Mouse (Mus musculus) intestine, postnatal 0 days (tissue): ENCODE measurements around the gene Tnfsfm13. TPM values are rescaled to one million over a fixed set of nuclear protein-coding genes. Genes with fewer than 3 reads are reported as not detected.
A peak's percentile ranks its signal among the peaks of the same experiment; 100 is the strongest.
"Not testable (repeated sequence)": the region's sequence is repeated elsewhere in the genome, so short reads cannot be mapped to it uniquely, and the experiment has no call there.

Experiments used
- ATAC-seq: fragments of 200-750 bp; cut with Nextera tagmentation; 2 replicates; pipeline ENCODE4 v1.8.0; 2017; ENCODE audit warnings: mild to moderate bottlenecking, moderate TSS enrichment, moderate library complexity
- H3K27ac ChIP-seq: fragments of 300-500 bp; sonication (generic); 2 replicates; pipeline ENCODE4 v1.5.1; 2014; ENCODE audit warnings: mild to moderate bottlenecking, low read depth, low read length, moderate library complexity
- H3K27me3 ChIP-seq: fragments of 300-500 bp; sonication (generic); replicated peaks from 2 replicates; pipeline ENCODE4 v1.6.1; 2014; ENCODE audit warnings: low read length, mixed read lengths; ENCODE audit not compliant: control insufficient read depth, insufficient read depth
- H3K36me3 ChIP-seq: fragments of 300-500 bp; sonication (generic); 2 replicates; pipeline ENCODE4 v1.6.1; 2014; ENCODE audit warnings: mild to moderate bottlenecking, moderate library complexity; ENCODE audit not compliant: control insufficient read depth, insufficient read depth
- H3K4me1 ChIP-seq: fragments of 300-500 bp; sonication (generic); replicated peaks from 2 replicates; pipeline ENCODE4 v1.6.1; 2014; ENCODE audit warnings: antibody characterized with exemption, low read length, mixed read lengths; ENCODE audit not compliant: control insufficient read depth, insufficient read depth
- H3K4me2 ChIP-seq: fragments of 300-500 bp; sonication (generic); replicated peaks from 2 replicates; pipeline ENCODE4 v1.6.1; 2014; ENCODE audit warnings: low read depth, mild to moderate bottlenecking, moderate library complexity
- H3K4me3 ChIP-seq: fragments of 300-500 bp; sonication (generic); 2 replicates; pipeline ENCODE4 v1.5.1; 2014; ENCODE audit warnings: low read depth, low read length
- H3K9ac ChIP-seq: fragments of 300-500 bp; sonication (generic); 2 replicates; pipeline ENCODE4 v1.6.1; 2014; ENCODE audit warnings: mild to moderate bottlenecking, low read depth, low read length
- H3K9me3 ChIP-seq: fragments of 300-500 bp; sonication (generic); 2 replicates; pipeline ENCODE4 v1.6.1; 2016; ENCODE audit warnings: mixed run types; ENCODE audit not compliant: control insufficient read depth
- CTCF ChIP-seq: sonication (generic); IDR thresholded peaks from 2 replicates; pipeline ENCODE4 v1.5.1; 2016; ENCODE audit warnings: low read depth, mild to moderate bottlenecking, control low read depth, antibody characterized with exemption, moderate library complexity
- WGBS: fragments of 180-500 bp; shearing (Covaris S2); extraction: QIAGEN DNeasy Blood & Tissue Kit; methylation state at CpG from one replicate; pipeline ENCODE4 v1.1.7; 2014; 5-methylcytosine and 5-hydroxymethylcytosine counted together
- polyA plus RNA-seq: library from polyadenylated mRNA; unstranded; fragments of >200 nt; fragmentation: Nextera tagmentation; extraction: Ambion mirVana; gene quantifications from 2 replicates; pipeline ENCODE4 v1.2.1, GENCODE M21; 2015

Gene Tnfsfm13
- polyA plus RNA-seq, 1 experiment from 2014 or later: 4.8 TPM

GRCm38 (mm10) chr11:69707480-69707847 lies 11.6 kb upstream of the Tnfsfm13 start:
- no peaks in the 10 kb centered on the region for H3K36me3 ChIP-seq
- H3K4me3 ChIP-seq: no peak overlapping the region
- H3K27me3 ChIP-seq: no peaks in the 10 kb centered on the region
- H3K9me3 ChIP-seq: no peaks in the 10 kb centered on the region
- H3K4me1 ChIP-seq: no peaks in the 10 kb centered on the region
- no peak for TF ChIP-seq CTCF
- no peak for ATAC-seq
- no peak overlapping the region for H3K4me2 ChIP-seq
- 90% methylated on average over 4 of the region's 4 CpGs for WGBS
- H3K27ac ChIP-seq: no peak overlapping the region
- no peak overlapping the region for H3K9ac ChIP-seq

- no peaks in the 10 kb centered on the region for H3K27me3 ChIP-seq
- H3K4me3 ChIP-seq: no peak overlapping the region
- H3K27ac ChIP-seq: no peak overlapping the region
- H3K9ac ChIP-seq: no peak overlapping the region
- TF ChIP-seq CTCF: 0 out of 2 replicates have a peak, but pooled peaks have one; percentile 13
- no peak for ATAC-seq
- H3K9me3 ChIP-seq: no peaks in the 10 kb centered on the region
- no peak overlapping the region for H3K4me2 ChIP-seq
- 57% methylated on average over 6 of the region's 6 CpGs for WGBS
- H3K4me1 ChIP-seq: no peaks in the 10 kb centered on the region
- no peaks in the 10 kb centered on the region for H3K36me3 ChIP-seq
Observed at GRCm38 (mm10) chr11:69706775-69707479, 11.0 kb upstream of the Tnfsfm13 start.

GRCm38 (mm10) chr11:69704613-69705010 lies 8.7 kb upstream of the Tnfsfm13 start:
- H3K9me3 ChIP-seq: no peaks in the 10 kb centered on the region
- H3K27ac ChIP-seq: no peak overlapping the region
- TF ChIP-seq CTCF: no peak
- H3K9ac ChIP-seq: no peak overlapping the region
- no peak overlapping the region for H3K4me2 ChIP-seq
- no peak overlapping the region for H3K4me3 ChIP-seq
- ATAC-seq: no peak
- no peaks in the 10 kb centered on the region for H3K27me3 ChIP-seq
- H3K4me1 ChIP-seq: no peaks in the 10 kb centered on the region
- WGBS: 22% methylated on average over 2 of the region's 2 CpGs
- H3K36me3 ChIP-seq: no peaks in the 10 kb centered on the region

- Histone ChIP-seq H3K36me3 (no peaks in the 10 kb centered on the region), H3K9ac (no peak overlapping the region), H3K4me3 (no peak overlapping the region), H3K27me3 (no peaks in the 10 kb centered on the region), H3K27ac (no peak overlapping the region), H3K4me1 (no peaks in the 10 kb centered on the region), H3K9me3 (no peaks in the 10 kb centered on the region), H3K4me2 (no peak overlapping the region)
- WGBS: 56% methylated on average over 8 of the region's 8 CpGs
- no peak for TF ChIP-seq CTCF
- ATAC-seq: no peak
Observed at GRCm38 (mm10) chr11:69703814-69704612, 8.1 kb upstream of the Tnfsfm13 start.

DNA sequence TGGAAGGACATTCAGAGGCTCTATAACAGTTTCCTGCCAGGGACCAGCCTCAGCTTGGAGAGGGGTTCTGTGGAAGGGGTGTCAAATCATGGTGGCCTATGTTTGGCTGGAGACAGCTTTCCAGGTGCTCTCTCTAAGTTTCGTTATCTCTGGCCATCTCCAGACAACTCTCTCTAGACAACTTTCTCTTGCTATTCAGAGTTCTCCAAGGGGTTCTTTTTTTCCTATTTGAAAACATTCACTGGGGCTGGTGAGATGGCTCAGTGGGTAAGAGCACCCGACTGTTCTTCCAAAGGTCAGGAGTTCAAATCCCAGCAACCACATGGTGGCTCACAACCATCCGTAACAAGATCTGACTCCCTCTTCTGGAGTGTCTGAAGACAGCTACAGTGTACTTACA lies 7.5 kb upstream of the Tnfsfm13 start:
- not testable (repeated sequence) for H3K27me3 ChIP-seq, H3K9ac ChIP-seq, H3K9me3 ChIP-seq, H3K27ac ChIP-seq, H3K4me3 ChIP-seq, H3K4me1 ChIP-seq, ATAC-seq, H3K4me2 ChIP-seq, H3K36me3 ChIP-seq
- WGBS: 84% methylated on average over 2 of the region's 3 CpGs

- H3K36me3 ChIP-seq, H3K9me3 ChIP-seq, H3K4me1 ChIP-seq, H3K9ac ChIP-seq, ATAC-seq, H3K27me3 ChIP-seq, H3K27ac ChIP-seq, H3K4me2 ChIP-seq, H3K4me3 ChIP-seq: not testable (repeated sequence)
- 91% methylated on average over 10 of the region's 10 CpGs for WGBS
Observed at GRCm38 (mm10) chr11:69702886-69703285, 7.0 kb upstream of the Tnfsfm13 start.
